Mouse (Mus musculus): ENCODE data around the gene Lrp6.

Lrp6 gene

GRCm38 (mm10) chr6:134575288-134575741 lies 8.6 kb upstream of the Lrp6 start:
- no peak for DNase-seq (ENCODE audit: extremely low read depth, insufficient read length, low spot score)

DNA sequence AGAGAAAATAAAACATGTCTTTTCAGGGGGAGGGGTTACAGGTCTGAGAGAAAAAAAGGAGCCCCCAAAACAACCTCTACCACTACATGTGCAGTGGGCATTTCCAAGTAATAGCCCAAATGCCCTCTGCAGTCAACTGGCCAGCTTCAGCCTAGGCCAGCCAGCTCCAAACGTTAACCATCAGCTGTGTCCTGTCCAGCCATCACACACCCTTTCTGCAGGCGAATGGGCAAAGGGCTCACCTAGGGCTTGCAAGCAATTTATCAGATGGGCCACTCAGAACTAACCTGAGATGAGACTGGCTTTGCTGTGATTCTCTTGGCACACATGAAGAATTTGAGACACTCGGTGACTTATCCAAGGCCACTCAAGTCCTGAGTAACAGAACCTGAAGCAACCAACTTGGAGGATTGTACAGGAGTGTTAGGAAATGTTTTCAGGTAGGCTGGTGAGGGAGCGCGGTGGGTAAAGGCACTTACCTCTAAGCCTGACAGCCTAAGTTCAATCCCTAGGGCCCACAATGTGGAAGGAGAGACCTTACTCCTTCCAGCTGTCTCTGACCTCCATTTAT lies 1.3 kb upstream of the Lrp6 start:
- DNase-seq (ENCODE audit: extremely low read depth, insufficient read length, low spot score): no peak

- no peak for DNase-seq (ENCODE audit: extremely low read depth, insufficient read length, low spot score)
These were observed 432 bp downstream of the Lrp6 start for GRCm38 (mm10) chr6:134566248-134566817.

GRCm38 (mm10) chr6:134565606-134566247 lies 1.0 kb downstream of the Lrp6 start:
- DNase-seq (ENCODE audit: extremely low read depth, insufficient read length, low spot score): no peak

DNA sequence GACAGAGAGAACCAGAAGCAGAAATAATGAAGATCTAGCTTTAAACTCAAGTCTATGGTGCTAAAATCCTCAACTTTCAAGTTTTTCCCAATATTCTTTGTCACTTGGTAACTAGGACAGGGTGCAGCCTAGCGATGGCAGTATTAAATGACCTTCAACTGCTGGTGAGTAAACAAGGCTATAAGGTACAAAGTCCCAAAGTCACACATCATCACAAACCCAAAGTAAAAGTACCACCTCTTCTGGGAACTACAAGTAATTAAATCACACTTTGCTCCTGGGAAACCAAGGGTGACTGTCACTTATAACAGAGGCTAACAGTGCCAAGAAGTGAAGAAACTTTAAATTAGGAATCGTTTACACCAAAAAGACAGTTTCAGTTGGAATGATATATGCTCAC lies 2.2 kb downstream of the Lrp6 start:
- no peak for DNase-seq (ENCODE audit: extremely low read depth, insufficient read length, low spot score)

- no peak for DNase-seq (ENCODE audit: extremely low read depth, insufficient read length, low spot score)
These were observed 7.1 kb downstream of the Lrp6 start for GRCm38 (mm10) chr6:134559635-134560034.

- DNase-seq (ENCODE audit: extremely low read depth, insufficient read length, low spot score): no peak
These were observed 8.1 kb downstream of the Lrp6 start for GRCm38 (mm10) chr6:134558546-134559129.

DNA sequence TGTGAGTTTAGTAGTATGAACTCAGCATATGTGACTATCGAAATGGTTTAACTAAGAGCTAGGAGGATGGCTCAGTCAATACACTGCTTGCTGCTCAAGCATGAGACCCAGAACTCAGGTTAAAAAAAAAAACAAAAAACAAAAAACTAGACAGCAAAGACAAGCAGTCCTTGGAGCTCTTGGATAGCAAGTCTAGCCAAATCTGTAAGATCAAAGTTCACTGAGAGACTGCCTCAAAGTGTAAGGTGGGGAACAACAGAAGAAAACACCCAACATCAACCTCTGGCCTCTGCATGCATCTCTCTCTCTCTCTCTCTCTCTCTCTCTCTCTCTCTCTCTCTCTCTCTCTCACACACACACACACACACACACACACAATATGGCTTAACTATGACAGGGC lies 9.7 kb downstream of the Lrp6 start:
- DNase-seq (ENCODE audit: extremely low read depth, insufficient read length, low spot score): no peak

GRCm38 (mm10) chr6:134556185-134556950 lies 10.4 kb downstream of the Lrp6 start:
- DNase-seq (ENCODE audit: extremely low read depth, insufficient read length, low spot score): no peak

DNA sequence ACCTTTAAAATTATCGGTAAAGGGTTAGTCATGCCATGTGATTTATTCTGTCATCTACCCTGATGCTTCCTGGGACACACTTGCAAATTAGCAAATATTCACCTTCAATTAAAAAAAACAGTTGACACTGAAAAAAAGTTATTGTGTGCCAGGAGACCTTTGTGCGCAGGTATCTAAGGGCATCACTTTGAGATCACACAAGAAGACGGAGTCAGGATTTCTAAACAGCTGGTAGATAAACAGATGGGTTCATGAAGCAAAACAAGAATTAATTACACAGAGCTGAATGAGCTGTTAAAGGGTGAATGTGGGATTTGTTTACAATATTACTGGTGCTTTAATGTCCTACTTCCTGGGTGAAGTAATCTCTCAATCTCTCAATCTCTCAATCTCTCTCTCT lies 11.6 kb downstream of the Lrp6 start:
- no peak for DNase-seq (ENCODE audit: extremely low read depth, insufficient read length, low spot score)

GRCm38 (mm10) chr6:134554230-134554629 lies 12.5 kb downstream of the Lrp6 start:
- no peak for DNase-seq (ENCODE audit: extremely low read depth, insufficient read length, low spot score)

DNA sequence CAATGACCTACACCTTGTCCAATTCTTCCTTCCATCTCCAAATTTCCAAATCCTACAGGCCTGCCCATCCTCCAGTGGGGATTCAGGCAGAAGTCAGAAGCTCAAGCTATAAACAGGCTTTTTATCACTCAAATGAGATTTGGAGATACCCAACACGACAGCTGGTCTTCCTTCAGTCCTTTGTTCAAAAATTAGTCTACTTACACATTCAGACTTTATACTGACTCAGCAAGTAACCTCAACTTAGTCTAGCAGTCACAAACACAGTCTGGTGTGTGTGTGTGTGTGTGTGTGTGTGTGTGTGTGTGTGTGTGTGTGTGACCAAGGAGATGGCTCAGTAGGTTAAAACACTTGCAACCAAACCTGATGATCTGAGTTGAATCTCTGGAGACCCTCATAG lies 15.8 kb downstream of the Lrp6 start:
- no peak for DNase-seq (ENCODE audit: extremely low read depth, insufficient read length, low spot score)

- no peak for DNase-seq (ENCODE audit: extremely low read depth, insufficient read length, low spot score)
These were observed 16.4 kb downstream of the Lrp6 start for GRCm38 (mm10) chr6:134550396-134550795.

GRCm38 (mm10) chr6:134544843-134545242 lies 21.9 kb downstream of the Lrp6 start:
- DNase-seq (ENCODE audit: extremely low read depth, insufficient read length, low spot score): no peak

GRCm38 (mm10) chr6:134544093-134544492 lies 22.7 kb downstream of the Lrp6 start:
- DNase-seq (ENCODE audit: extremely low read depth, insufficient read length, low spot score): no peak

- no peak for DNase-seq (ENCODE audit: extremely low read depth, insufficient read length, low spot score)
These were observed 23.2 kb downstream of the Lrp6 start for GRCm38 (mm10) chr6:134543607-134544006.

GRCm38 (mm10) chr6:134542374-134542773 lies 24.4 kb downstream of the Lrp6 start:
- no peak for DNase-seq (ENCODE audit: extremely low read depth, insufficient read length, low spot score)

- DNase-seq (ENCODE audit: extremely low read depth, insufficient read length, low spot score): no peak
These were observed 26.6 kb downstream of the Lrp6 start for GRCm38 (mm10) chr6:134540161-134540560.

DNA sequence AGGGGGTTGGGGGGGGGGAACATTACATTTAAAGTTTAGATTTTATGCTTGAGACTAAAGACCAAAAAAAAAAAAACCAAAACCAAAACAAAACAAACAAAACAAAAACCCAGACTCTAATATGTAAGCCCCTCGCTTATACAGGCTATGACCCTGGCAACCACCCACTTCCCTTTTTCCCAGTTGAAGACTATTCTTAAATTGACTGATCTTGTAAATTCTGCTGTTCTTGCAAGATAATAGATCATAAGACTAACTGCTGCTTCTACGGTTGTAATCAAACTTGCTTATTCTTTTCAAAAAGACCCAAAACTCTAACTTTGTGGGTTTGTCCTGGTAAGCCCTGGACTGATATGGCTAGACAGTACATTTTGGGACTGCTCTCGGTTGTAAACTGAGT lies 27.3 kb downstream of the Lrp6 start:
- no peak for DNase-seq (ENCODE audit: extremely low read depth, insufficient read length, low spot score)

DNA sequence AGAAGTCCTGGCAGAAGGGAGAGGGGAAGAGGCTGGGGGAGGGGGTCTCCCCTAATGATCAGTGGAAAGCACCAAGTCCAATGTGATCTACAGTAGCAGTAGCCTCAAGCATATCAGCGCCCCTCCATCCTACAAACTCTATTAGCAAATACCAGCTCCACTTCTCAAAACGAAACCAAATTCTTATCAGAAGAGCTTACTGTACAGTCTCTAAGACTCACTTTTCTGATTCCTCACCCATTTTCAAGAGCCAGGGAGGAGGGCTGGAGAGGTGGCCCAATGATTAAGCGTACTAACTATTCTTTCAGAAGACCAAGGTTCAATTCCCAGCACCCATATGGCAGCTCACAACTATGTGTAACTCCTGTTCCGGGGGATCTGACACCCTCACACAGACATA lies 28.0 kb downstream of the Lrp6 start:
- DNase-seq (ENCODE audit: extremely low read depth, insufficient read length, low spot score): no peak

DNA sequence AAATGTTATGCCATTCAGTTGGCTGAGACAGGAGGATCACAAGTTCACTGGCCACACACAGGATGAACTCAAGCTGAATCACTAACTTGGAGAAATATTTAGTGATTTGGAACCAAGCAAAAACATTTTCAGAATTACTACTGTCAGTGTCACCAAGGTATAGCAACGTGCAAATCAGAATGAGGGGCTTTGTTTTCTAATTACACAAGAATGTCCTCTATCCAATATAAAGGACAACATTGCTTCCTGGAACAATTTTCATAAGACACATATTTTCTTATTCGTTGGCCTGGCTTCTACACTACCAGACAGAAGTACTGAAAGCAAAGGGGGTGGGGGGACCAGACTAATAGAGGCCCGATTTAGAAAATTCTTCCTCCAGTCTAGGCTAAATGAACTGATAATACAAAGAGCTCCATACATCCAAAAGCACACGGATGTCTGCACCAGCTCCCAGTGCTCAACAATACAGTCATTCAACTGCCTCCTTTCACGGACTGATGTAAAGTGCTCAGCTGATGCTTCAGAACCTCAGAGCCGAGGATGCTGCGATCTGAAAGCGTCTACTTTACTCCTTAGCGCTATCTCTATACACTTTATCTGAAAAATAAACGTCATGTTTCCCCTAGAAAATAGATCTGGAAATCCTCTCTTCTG lies 29.2 kb downstream of the Lrp6 start:
- no peak for DNase-seq (ENCODE audit: extremely low read depth, insufficient read length, low spot score)
